Mouse (Mus musculus): ENCODE data around the gene Foxred1.

Gene Foxred1

DNA sequence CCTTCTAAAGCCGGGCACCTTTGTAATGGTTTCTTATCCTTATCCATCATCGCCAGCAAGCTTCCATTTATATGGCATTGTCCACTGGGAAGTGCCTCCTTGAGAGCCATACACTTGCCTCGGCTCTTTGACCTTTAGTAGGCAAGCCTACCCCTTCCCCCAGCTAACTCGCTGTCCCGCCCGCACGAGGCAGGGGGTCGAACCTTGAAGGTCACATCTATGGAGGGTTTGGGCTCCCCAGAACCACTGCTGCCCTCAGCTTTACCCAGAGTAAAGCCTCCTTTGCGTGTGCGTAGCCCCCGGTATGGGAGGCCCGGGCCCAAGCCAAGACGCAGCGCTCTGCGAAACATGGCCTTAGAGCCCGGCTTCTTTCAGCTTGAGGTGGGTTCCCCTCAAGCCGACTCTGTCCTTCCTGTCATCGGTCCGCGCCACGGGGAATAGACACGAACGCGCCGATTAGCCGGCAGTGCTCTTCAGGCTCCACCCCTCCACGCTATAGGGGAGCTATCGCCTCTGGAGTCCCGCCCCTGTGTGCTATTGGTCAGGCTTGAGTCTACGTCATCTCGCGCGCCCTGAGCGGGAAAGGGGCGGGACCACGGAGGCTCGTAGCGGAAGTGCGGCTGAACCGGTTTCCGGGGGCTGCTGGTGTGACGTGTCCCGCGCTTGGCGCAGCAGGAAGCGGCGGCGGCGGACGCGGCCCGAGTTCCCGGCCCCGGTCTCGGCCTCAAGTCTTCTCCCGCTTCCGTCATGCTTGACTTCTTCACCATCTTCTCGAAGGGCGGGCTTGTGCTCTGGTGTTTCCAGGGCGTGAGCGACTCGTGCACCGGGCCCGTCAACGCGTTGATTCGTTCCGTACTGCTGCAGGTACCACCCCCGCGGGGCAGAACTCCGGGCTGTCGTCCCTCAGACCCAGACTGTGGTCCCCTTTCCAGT is at the start of gene Foxred1:
Gene Foxred1, minus strand, starts transcription at position 514 of the 933 bp plus-strand sequence.
- peak; percentile 98 for DNase-seq (ENCODE audit: low read depth, low spot score)

DNA sequence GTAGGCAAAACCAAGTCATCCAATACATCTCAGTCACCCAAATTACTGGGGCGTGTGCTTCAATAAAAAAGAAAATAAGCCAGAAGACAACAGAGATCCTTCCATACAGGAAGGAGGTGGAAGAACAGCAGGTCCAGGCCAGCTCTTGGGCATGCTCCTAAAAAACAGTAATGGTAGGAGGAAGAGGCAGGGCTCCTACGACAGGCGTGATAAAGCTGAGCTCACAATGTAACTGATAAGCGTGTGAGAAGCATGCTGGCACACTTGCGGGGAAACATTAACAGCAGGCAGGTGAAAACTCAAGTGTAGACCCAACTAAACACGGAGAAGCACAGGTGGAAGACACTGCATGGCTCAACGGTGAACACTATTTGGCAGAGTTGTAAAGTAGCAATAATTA is 46.5 kb upstream of the Foxred1 start:
- no peak for DNase-seq (ENCODE audit: low read depth, low spot score)

GRCm38 (mm10) chr9:35249476-35249875 is 38.6 kb upstream of the Foxred1 start:
- no peak for DNase-seq (ENCODE audit: low read depth, low spot score)

DNA sequence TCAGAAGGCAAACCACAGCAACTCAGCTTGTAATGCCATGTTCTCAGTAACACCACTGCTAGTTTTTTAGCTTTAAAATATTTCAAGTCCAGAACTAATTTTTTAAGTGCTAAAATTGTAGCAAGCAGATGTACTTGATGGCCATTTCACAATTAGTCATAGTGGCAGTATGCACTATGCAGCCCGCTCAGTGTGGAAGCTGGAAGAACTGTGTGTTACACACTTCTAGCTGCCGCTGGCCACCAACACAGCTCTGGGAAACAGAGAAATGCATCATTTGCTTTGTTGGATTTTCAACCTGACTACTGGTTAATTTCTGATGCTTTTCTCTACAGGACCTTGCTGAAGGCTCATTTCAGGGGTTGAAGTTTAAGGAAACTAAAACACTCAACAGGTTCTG is 36.5 kb upstream of the Foxred1 start:
- DNase-seq (ENCODE audit: low read depth, low spot score): no peak

DNA sequence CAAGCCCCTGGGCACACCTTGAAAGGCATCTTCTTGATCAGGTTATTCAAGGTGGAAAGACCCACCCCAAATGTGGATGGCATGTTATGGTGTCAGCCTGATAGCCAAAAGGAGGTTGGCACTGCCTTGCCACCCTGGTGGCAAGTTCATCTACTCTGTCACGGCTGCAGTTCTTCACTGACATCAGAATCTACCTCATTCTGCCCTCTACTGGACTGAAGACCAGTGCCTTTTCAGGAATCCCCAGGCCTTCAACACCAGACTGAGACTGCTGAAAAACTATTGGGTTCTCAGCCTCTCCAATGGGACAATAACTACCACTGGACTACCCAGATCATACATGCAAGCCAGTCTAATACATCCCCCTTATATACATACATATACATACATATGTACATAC is 28.9 kb upstream of the Foxred1 start:
- no peak for DNase-seq (ENCODE audit: low read depth, low spot score)

DNA sequence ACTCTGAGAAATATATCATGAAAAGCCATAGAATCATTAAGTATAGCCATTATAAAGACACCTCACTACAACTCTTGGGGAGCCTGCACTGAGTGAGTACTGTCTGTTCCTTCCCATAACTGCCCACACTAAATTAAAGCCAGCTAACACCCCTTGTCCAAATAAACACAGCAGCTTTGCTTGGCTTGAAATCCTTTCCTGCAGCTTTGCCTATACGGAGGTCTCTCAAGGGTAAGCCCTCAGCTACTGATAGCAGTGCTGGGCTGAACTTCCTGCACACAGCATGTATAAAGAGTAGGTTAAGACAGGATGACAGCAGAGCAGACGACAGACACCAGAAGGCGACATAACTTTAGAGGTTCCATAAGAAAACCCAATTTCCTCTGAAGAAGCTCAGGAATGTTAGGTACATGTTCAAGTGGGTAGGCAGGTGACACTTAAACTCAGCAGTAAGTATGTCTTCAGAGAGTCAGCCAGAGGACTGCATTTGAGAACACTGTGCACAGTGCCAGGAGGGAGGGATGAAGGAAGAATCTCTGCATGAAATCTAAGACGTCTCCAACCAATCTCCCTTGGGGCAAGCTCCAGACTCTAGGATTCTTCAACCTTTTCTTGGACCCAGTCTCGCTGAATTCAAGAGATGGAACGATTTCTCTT is 28.2 kb upstream of the Foxred1 start:
- no peak for DNase-seq (ENCODE audit: low read depth, low spot score)

DNA sequence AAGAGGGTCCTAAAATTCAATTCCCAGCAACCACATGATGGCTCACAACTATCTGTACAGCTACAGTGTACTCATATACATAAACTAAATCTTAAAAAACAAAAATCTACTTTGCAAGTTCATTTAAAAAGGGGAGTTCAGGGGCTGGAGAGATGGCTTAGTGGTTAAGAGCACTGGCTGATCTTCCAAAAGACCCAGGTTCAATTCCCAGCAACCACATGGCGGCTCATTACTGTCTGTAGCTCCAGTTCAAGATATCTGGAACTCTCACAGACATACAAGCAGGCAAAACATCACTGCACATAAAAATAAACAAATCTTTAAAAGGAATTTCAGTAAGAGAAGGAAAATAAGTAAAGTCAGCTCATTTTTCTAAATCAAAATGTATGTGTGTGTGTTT is 27.5 kb upstream of the Foxred1 start:
- no peak for DNase-seq (ENCODE audit: low read depth, low spot score)

- no peak for DNase-seq (ENCODE audit: low read depth, low spot score)
These were observed 25.1 kb upstream of the Foxred1 start for GRCm38 (mm10) chr9:35235996-35236395.

DNA sequence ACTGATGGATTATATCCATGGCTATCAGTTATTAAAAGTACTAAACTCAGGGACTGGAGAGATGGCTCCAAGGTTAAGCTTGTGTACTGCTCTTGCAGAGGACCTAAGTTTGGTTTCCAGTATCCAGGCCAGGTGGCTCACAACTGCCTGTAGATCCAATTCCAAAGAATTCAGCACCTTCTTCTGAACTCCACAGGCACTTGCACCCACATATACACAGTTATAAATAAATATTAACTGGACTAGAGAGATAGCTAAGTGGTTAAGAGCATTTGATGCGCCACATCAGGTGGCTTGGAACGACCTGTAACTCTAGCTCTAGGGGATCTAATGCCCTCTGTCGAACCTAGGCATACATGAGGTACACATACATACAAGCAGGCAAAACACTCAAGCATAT is 17.8 kb upstream of the Foxred1 start:
- no peak for DNase-seq (ENCODE audit: low read depth, low spot score)

- DNase-seq (ENCODE audit: low read depth, low spot score): no peak
These were observed 12.6 kb upstream of the Foxred1 start for GRCm38 (mm10) chr9:35223466-35223865.

- no peak for DNase-seq (ENCODE audit: low read depth, low spot score)
These were observed 7.1 kb upstream of the Foxred1 start for GRCm38 (mm10) chr9:35217963-35218362.

DNA sequence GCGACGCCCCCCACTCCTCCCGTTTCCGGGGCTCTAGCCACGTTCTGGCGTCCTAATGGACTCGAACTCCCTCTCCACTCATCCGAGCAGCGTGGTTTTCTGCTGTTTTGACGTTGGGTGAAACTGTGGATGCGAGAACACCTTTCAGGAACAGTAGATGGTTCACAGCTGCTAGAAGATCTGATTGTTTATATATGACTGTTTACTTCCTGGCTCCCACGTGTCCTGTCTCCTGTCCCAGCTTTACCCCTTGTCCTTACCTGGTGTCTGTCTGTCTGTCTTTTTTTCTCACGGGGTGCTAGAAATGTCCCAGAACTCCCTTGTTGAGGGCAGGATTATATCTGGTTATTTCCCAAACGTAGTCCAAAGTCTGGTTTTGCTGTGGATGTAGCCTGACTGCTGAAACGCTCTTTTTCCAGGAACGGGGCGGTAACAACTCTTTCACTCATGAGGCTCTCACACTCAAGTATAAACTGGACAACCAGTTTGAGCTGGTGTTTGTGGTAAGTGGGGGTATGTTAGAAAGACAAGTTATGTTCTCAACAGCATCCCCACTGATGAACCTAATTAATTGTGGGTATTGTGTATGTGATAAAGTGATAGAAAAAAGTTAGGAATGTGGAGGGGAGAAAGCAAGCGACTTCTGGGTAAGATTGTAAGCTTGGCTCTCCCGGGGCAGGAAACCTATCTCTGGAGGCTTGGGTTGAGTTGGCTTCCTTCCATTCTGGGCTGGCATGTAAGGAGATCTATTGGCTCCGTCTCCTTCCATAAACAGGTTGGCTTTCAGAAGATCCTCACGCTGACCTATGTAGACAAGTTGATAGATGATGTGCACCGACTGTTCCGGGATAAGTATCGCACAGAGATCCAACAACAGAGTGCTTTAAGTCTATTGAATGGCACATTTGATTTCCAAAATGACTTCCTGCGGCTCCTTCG is 987 bp upstream of the Foxred1 start:
- no peak for DNase-seq (ENCODE audit: low read depth, low spot score)

GRCm38 (mm10) chr9:35204421-35204820 is 6.4 kb downstream of the Foxred1 start:
- no peak for DNase-seq (ENCODE audit: low read depth, low spot score)

- DNase-seq (ENCODE audit: low read depth, low spot score): no peak
These were observed 7.3 kb downstream of the Foxred1 start for GRCm38 (mm10) chr9:35203536-35203935.

DNA sequence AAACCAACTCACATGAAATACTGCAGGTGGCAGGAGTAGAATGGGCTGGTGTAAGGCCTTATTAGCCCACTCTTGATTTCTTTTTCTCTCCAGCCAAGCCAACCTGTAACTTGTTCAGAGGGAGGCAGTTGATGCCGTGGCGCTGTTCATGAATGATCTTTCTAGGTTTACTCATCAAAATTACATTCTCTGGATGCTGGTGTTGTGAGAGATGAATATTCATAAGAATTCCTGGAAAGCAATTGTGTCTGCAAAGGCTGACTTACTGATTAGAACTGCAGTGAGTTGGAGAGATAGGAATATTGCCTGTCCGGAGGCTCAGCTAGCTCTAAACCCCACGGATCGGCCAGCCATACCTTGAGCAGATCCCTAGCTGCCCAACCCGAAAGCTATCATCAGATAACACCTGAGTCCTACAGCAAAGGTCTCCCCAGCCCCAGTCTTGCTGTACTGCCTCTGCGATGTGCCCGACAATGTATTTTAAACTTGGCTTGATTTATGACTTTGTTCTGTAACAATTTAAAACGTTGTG is 10.3 kb downstream of the Foxred1 start:
- no peak for DNase-seq (ENCODE audit: low read depth, low spot score)

- DNase-seq (ENCODE audit: low read depth, low spot score): peak; percentile 68
These were observed 10.9 kb downstream of the Foxred1 start, which contains the start of the genes Srpr and Tirap for GRCm38 (mm10) chr9:35199772-35200471. TSS of gene Srpr (plus strand) at chr9:35200175. TSS of gene Tirap (minus strand) at chr9:35200291.

- no peak for DNase-seq (ENCODE audit: low read depth, low spot score)
These were observed 11.7 kb downstream of the Foxred1 start for GRCm38 (mm10) chr9:35198945-35199771.

- no peak for DNase-seq (ENCODE audit: low read depth, low spot score)
These were observed 12.5 kb downstream of the Foxred1 start for GRCm38 (mm10) chr9:35198351-35198750.

DNA sequence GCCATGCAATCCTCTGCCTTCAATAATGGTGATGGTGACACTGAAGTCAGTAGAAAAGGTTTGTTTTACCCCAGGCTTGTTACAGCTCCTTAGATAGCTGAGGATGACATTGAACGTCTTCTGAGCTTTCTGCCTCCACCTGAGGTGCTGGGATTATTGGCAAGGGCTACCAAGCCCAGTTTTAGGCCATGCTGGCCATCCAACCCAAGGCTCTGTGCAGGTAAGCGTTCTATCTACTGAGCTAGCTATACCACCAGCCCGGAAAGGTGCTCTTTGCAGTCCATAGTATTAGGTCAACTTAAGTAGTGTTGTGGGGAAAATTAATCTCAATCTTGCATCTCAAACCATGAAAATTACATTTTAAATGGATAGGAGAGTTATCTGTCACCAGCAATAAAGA is 13.2 kb downstream of the Foxred1 start:
- DNase-seq (ENCODE audit: low read depth, low spot score): no peak

DNA sequence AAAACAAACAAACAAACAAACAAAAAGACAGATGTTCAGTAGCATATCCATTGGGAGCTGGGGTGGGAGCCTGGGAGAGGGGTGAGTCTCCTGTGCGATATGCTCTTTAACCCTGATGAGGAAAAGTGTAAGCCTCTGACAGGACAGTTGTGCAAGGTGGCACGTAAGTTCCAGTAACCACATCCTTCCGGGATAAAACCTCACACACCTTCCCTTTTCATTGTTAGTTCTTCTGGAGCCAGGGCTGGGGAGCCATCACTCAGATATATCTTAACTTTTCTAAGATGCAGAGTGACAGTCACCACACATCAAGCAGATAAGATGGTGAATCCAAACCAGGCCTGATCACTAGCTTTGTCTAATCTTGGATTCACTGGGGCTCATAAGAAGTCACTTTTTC is 16.8 kb downstream of the Foxred1 start:
- DNase-seq (ENCODE audit: low read depth, low spot score): no peak
